26 mouse cellular contexts compared by ENCODE assay signal in genomic region chr13:32024822-32025221, GRCm38 (mm10).
A peak's percentile ranks its signal among the peaks of the same experiment; 100 is the strongest.
DNase-seq lines count a peak whose midpoint lies in the region; ATAC-seq lines count a peak whose summit lies in the region.
"Had no signal": no experiment of that assay in that cellular context is flagged by ENCODE, and none has a peak within 500 bp of the region (broad histone marks: within the 10 kb centered on the region; RNA-seq: fewer than 3 reads in every experiment).

No protein-coding gene starts in this region.

- H3K9ac ChIP-seq in forebrain, embryonic 12.5 days = no peak overlapping the region
- no peak overlapping the region for H3K9ac ChIP-seq in forebrain, embryonic 11.5 days (ENCODE audit: low read length)
- no peak overlapping the region for H3K9ac ChIP-seq in kidney, embryonic 16.5 days (replicated peaks; ENCODE audit: low read length)
- no peak overlapping the region for H3K9ac ChIP-seq in limb, embryonic 15.5 days
- H3K9ac ChIP-seq: embryonic facial prominence, embryonic 13.5 days; heart, embryonic 15.5 days; liver, embryonic 14.5 days; midbrain, embryonic 15.5 days; stomach, embryonic 15.5 days had no signal

- no peak overlapping the region for H3K4me3 ChIP-seq in forebrain, embryonic 12.5 days (replicated peaks)
- H3K4me3 ChIP-seq in forebrain, embryonic 11.5 days (ENCODE audit: low read depth, low read length) = no peak overlapping the region
- H3K4me3 ChIP-seq in kidney, embryonic 16.5 days (ENCODE audit: low read length) = no peak overlapping the region
- H3K4me3 ChIP-seq in limb, embryonic 10.5 days = no peak overlapping the region
- no peak overlapping the region for H3K4me3 ChIP-seq in limb, embryonic 15.5 days
- H3K4me3 ChIP-seq: embryonic facial prominence, embryonic 13.5 days; heart, embryonic 10.5 days; heart, embryonic 15.5 days; midbrain, embryonic 15.5 days; stomach, embryonic 15.5 days had no signal

- ATAC-seq in forebrain, embryonic 12.5 days (ENCODE audit: low FRiP score) = no peak
- ATAC-seq in forebrain, embryonic 11.5 days (replicated peaks; ENCODE audit: low FRiP score) = no peak
- peak; percentile 87 for ATAC-seq in kidney, embryonic 16.5 days (ENCODE audit: low FRiP score, low TSS enrichment)
- no peak for ATAC-seq in limb, embryonic 15.5 days (ENCODE audit: insufficient number of reproducible peaks, low FRiP score, low TSS enrichment, low read depth)
- ATAC-seq: forebrain, embryonic 14.5 days; hindbrain, embryonic 16.5 days; midbrain, embryonic 15.5 days had no signal

- H3K27ac ChIP-seq in forebrain, embryonic 12.5 days = 0 out of 2 replicates have a peak overlapping the region, but pooled peaks have one; percentile 10
- no peak overlapping the region for H3K27ac ChIP-seq in forebrain, embryonic 11.5 days (ENCODE audit: low read depth, low read length)
- H3K27ac ChIP-seq in kidney, embryonic 16.5 days (ENCODE audit: low read length) = peak overlapping the region; percentile 82
- H3K27ac ChIP-seq in limb, embryonic 10.5 days = peak overlapping the region; percentile 77; the same call in 1 of the 2 replicates
- H3K27ac ChIP-seq in limb, embryonic 15.5 days = peak overlapping the region; percentile 43; the same call in 1 of the 2 replicates
- H3K27ac ChIP-seq: embryonic facial prominence, embryonic 13.5 days; heart, embryonic 10.5 days; heart, embryonic 15.5 days; liver, embryonic 14.5 days; macrophage; midbrain, embryonic 15.5 days; stomach, embryonic 15.5 days had no signal

- H3K36me3 ChIP-seq in forebrain, embryonic 12.5 days (replicated peaks) = no peaks in the 10 kb centered on the region
- H3K36me3 ChIP-seq in forebrain, embryonic 11.5 days (ENCODE audit: control insufficient read depth, insufficient read depth, low read length) = no peaks in the 10 kb centered on the region
- no peaks in the 10 kb centered on the region for H3K36me3 ChIP-seq in kidney, embryonic 16.5 days (ENCODE audit: insufficient read depth, low read length)
- H3K36me3 ChIP-seq in limb, embryonic 10.5 days = no peaks in the 10 kb centered on the region
- no peaks in the 10 kb centered on the region for H3K36me3 ChIP-seq in limb, embryonic 15.5 days
- H3K36me3 ChIP-seq: embryonic facial prominence, embryonic 13.5 days; G1E; heart, embryonic 10.5 days; heart, embryonic 15.5 days; midbrain, embryonic 15.5 days; stomach, embryonic 15.5 days had no signal

- H3K27me3 ChIP-seq in forebrain, embryonic 12.5 days = no peaks in the 10 kb centered on the region
- no peaks in the 10 kb centered on the region for H3K27me3 ChIP-seq in forebrain, embryonic 11.5 days (ENCODE audit: control insufficient read depth, insufficient read depth, low read length)
- no peaks in the 10 kb centered on the region for H3K27me3 ChIP-seq in kidney, embryonic 16.5 days (ENCODE audit: insufficient read depth, low read length)
- peaks cover 36% of the 10 kb centered on the region for H3K27me3 ChIP-seq in limb, embryonic 10.5 days (ENCODE audit: low read depth, poor library complexity, severe bottlenecking)
- no peaks in the 10 kb centered on the region for H3K27me3 ChIP-seq in limb, embryonic 15.5 days
- H3K27me3 ChIP-seq: heart, embryonic 15.5 days; midbrain, embryonic 15.5 days; stomach, embryonic 15.5 days had no signal

- H3K4me2 ChIP-seq in forebrain, embryonic 12.5 days = no peak overlapping the region
- H3K4me2 ChIP-seq in forebrain, embryonic 11.5 days (ENCODE audit: low read depth, low read length, severe bottlenecking) = no peak overlapping the region
- no peak overlapping the region for H3K4me2 ChIP-seq in kidney, embryonic 16.5 days (replicated peaks; ENCODE audit: low read depth, low read length)
- H3K4me2 ChIP-seq in limb, embryonic 15.5 days = no peak overlapping the region
- H3K4me2 ChIP-seq: embryonic facial prominence, embryonic 13.5 days; heart, embryonic 15.5 days; midbrain, embryonic 15.5 days; stomach, embryonic 15.5 days had no signal

- no peaks in the 10 kb centered on the region for H3K9me3 ChIP-seq in forebrain, embryonic 12.5 days
- no peaks in the 10 kb centered on the region for H3K9me3 ChIP-seq in forebrain, embryonic 11.5 days (ENCODE audit: control insufficient read depth, low read length)
- no peaks in the 10 kb centered on the region for H3K9me3 ChIP-seq in kidney, embryonic 16.5 days (ENCODE audit: low read length)
- H3K9me3 ChIP-seq in limb, embryonic 10.5 days (replicated peaks) = no peaks in the 10 kb centered on the region
- H3K9me3 ChIP-seq in limb, embryonic 15.5 days = no peaks in the 10 kb centered on the region
- H3K9me3 ChIP-seq: embryonic facial prominence, embryonic 13.5 days; G1E; heart, embryonic 10.5 days; heart, embryonic 15.5 days; midbrain, embryonic 15.5 days; stomach, embryonic 15.5 days had no signal

- peaks cover 5% of the 10 kb centered on the region; the same call in 1 of the 2 replicates for H3K4me1 ChIP-seq in forebrain, embryonic 12.5 days
- H3K4me1 ChIP-seq in forebrain, embryonic 11.5 days (replicated peaks; ENCODE audit: control insufficient read depth, insufficient read depth, low read length) = no peaks in the 10 kb centered on the region
- peaks cover 36% of the 10 kb centered on the region for H3K4me1 ChIP-seq in kidney, embryonic 16.5 days (ENCODE audit: insufficient read depth, low read length)
- H3K4me1 ChIP-seq in limb, embryonic 10.5 days = peaks cover 65% of the 10 kb centered on the region
- H3K4me1 ChIP-seq in limb, embryonic 15.5 days = peaks cover 10% of the 10 kb centered on the region
- H3K4me1 ChIP-seq: midbrain, embryonic 15.5 days had no signal

- DNase-seq in forebrain, embryonic 11.5 days (ENCODE audit: low spot score) = no peak
- DNase-seq in kidney, postnatal 10 days = no peak
- DNase-seq in limb, embryonic 10.5 days (ENCODE audit: low spot score) = no peak
- DNase-seq in cerebellum, postnatal 4 days (ENCODE audit: low spot score in 2 of 2) = no peak
- DNase-seq: adrenal gland, postnatal 10 days; cerebellum, adult 8-10 months; cerebellum, postnatal 25 days; gastrocnemius, postnatal 14 days; lung, adult 2 months; lung, postnatal 10 days; right cerebral cortex, postnatal 25 days; thymus, adult 18-20 months; thymus, postnatal 25 days had no signal
